In genomic region chr5:110944326-110944725, GRCm38 (mm10) we compare ENCODE assay signal across 30 mouse cellular contexts.
"Had no signal": no experiment of that assay in that cellular context is flagged by ENCODE, and none has a peak within 500 bp of the region (broad histone marks: within the 10 kb centered on the region; RNA-seq: fewer than 3 reads in every experiment).

No protein-coding gene starts in this region.

- H3K9ac ChIP-seq: limb, embryonic 12.5 days; limb, embryonic 13.5 days; limb, embryonic 15.5 days; liver, embryonic 12.5 days; liver, embryonic 13.5 days; liver, embryonic 14.5 days; liver, embryonic 15.5 days; liver, postnatal 0 days; lung, embryonic 14.5 days; lung, embryonic 15.5 days; midbrain, embryonic 12.5 days; midbrain, embryonic 15.5 days; neural tube, embryonic 12.5 days had no signal

- H3K4me1 ChIP-seq: limb, embryonic 12.5 days; limb, embryonic 13.5 days; limb, embryonic 15.5 days; liver, embryonic 12.5 days; liver, embryonic 13.5 days; liver, embryonic 15.5 days; lung, embryonic 15.5 days; megakaryocyte, embryonic 14.5 days had no signal

- ATAC-seq: liver, embryonic 12.5 days; liver, postnatal 0 days; lung, postnatal 0 days; midbrain, embryonic 15.5 days; midbrain, embryonic 16.5 days had no signal

- H3K4me2 ChIP-seq: limb, embryonic 12.5 days; limb, embryonic 13.5 days; limb, embryonic 15.5 days; liver, embryonic 11.5 days; liver, embryonic 12.5 days; liver, embryonic 13.5 days; liver, embryonic 15.5 days; lung, embryonic 14.5 days; lung, embryonic 15.5 days; midbrain, embryonic 12.5 days; midbrain, embryonic 15.5 days; neural tube, embryonic 12.5 days had no signal

- DNase-seq: left cerebral cortex, postnatal 4 days; liver; liver, embryonic 13.5 days; liver, postnatal 0 days; lung, adult 18-20 months; lung, adult 2 months; lung, embryonic 14.5 days; lung, postnatal 10 days; lung, postnatal 14 days; lung, postnatal 36 days; lung, postnatal 4 days; midbrain, embryonic 14.5 days had no signal

- H3K27me3 ChIP-seq: limb, embryonic 12.5 days; limb, embryonic 13.5 days; limb, embryonic 15.5 days; liver, embryonic 13.5 days; liver, embryonic 15.5 days; lung, embryonic 15.5 days; midbrain, embryonic 12.5 days; midbrain, embryonic 15.5 days; neural tube, embryonic 12.5 days had no signal

- H3K27ac ChIP-seq: limb, embryonic 10.5 days; limb, embryonic 12.5 days; limb, embryonic 13.5 days; limb, embryonic 15.5 days; liver, embryonic 12.5 days; liver, embryonic 13.5 days; liver, embryonic 14.5 days; liver, embryonic 15.5 days; lung, embryonic 15.5 days; macrophage; midbrain, embryonic 10.5 days; midbrain, embryonic 12.5 days; midbrain, embryonic 15.5 days; neural tube, embryonic 12.5 days had no signal

- H3K9me3 ChIP-seq: limb, embryonic 10.5 days; limb, embryonic 12.5 days; limb, embryonic 13.5 days; limb, embryonic 15.5 days; liver, embryonic 12.5 days; liver, embryonic 13.5 days; liver, embryonic 15.5 days; lung, embryonic 15.5 days; megakaryocyte, embryonic 14.5 days; midbrain, embryonic 10.5 days; midbrain, embryonic 12.5 days; midbrain, embryonic 15.5 days; neural tube, embryonic 12.5 days had no signal

- H3K36me3 ChIP-seq: liver, embryonic 12.5 days; liver, embryonic 13.5 days; liver, embryonic 15.5 days; lung, embryonic 15.5 days; midbrain, embryonic 10.5 days; midbrain, embryonic 12.5 days; midbrain, embryonic 15.5 days; neural tube, embryonic 12.5 days had no signal

- H3K4me3 ChIP-seq: limb, embryonic 10.5 days; limb, embryonic 12.5 days; limb, embryonic 13.5 days; limb, embryonic 15.5 days; liver, embryonic 12.5 days; liver, embryonic 13.5 days; liver, embryonic 15.5 days; lung, embryonic 15.5 days; megakaryocyte, embryonic 14.5 days; midbrain, embryonic 10.5 days; midbrain, embryonic 12.5 days; midbrain, embryonic 15.5 days; myocyte; neural tube, embryonic 12.5 days had no signal
